Mouse (Mus musculus) lung, postnatal 25 days (tissue): ENCODE results near the gene Gm34653.

Source experiments
- DNase-seq: peaks from one replicate; pipeline ENCODE4 v3.0.0; 2022; ENCODE audit warnings: low spot score

The Gm34653 gene

DNA sequence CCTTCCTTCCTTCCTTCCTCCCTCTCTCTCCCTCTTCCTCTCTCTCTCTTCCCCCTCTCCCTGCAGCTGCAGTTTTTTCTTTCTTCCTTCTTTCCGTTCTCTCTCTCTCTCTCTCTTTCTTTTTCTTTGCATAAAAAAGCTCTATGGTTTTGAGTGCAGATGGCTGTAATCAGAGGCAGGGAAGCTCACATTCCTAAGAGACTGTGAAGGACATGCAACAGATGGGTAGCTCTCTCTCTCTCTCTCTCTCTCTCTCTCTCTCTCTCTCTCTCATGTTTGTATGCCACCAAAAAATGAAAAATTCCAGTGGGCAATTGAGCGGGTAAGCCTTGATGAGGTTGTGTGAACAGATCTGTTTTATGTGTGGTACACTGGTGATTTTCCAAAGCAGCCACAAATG, 51.4 kb downstream of the Gm34653 start:
- no peak for DNase-seq
